Mouse (Mus musculus) embryo, embryonic 10.5 days (tissue): ENCODE results near the gene Rpl5.

ENCODE experiments used
- DNase-seq: peaks from one replicate; pipeline ENCODE4 v3.0.0-alpha.2; 2015; ENCODE audit warnings: low spot score

The Rpl5 gene

GRCm38 (mm10) chr5:107943526-107943925 lies 43.2 kb downstream of the Rpl5 start:
- DNase-seq = no peak

- DNase-seq = no peak
Measured at GRCm38 (mm10) chr5:107946475-107946874, 46.2 kb downstream of the Rpl5 start.

GRCm38 (mm10) chr5:107947548-107947947 lies 47.2 kb downstream of the Rpl5 start:
- DNase-seq = no peak

GRCm38 (mm10) chr5:107948899-107949298 lies 48.6 kb downstream of the Rpl5 start:
- no peak for DNase-seq

GRCm38 (mm10) chr5:107949607-107950006 lies 49.3 kb downstream of the Rpl5 start:
- DNase-seq = no peak

- DNase-seq = no peak
Measured at GRCm38 (mm10) chr5:107950643-107951042, 50.3 kb downstream of the Rpl5 start.
